Mouse (Mus musculus) G1E (cell line): Measurements from ENCODE around the gene Akt1s1. TPM values are rescaled to one million over a fixed set of nuclear protein-coding genes. Genes with fewer than 3 reads are reported as not detected.

ENCODE experiments used
- ATAC-seq: 2 replicates; pipeline ENCODE4 v1.8.0; 2016; ENCODE audit warnings: mild to moderate bottlenecking; ENCODE audit not compliant: insufficient number of reproducible peaks, poor library complexity, low FRiP score, severe bottlenecking; ENCODE audit errors: extremely low read depth
- DNase-seq: peaks from one replicate; pipeline ENCODE4 v3.0.0; 2012; ENCODE audit warnings: low spot score
- H3K27me3 ChIP-seq: 2 replicates; pipeline ENCODE4 v1.6.1; 2012; ENCODE audit warnings: mild to moderate bottlenecking, low read length, inconsistent platforms; ENCODE audit not compliant: insufficient read depth
- H3K36me3 ChIP-seq: replicated peaks from 2 replicates; pipeline ENCODE3; 2012; ENCODE audit warnings: mild to moderate bottlenecking, inconsistent platforms
- H3K4me1 ChIP-seq: 2 replicates; pipeline ENCODE4 v1.6.1; 2012; ENCODE audit warnings: low read depth, low read length, inconsistent platforms, mixed read lengths; ENCODE audit not compliant: insufficient read depth
- H3K4me3 ChIP-seq: 2 replicates; pipeline ENCODE4 v1.5.1; 2012; ENCODE audit warnings: low read depth, mild to moderate bottlenecking, inconsistent platforms, low read length, moderate library complexity, mixed read lengths
- H3K9me3 ChIP-seq: replicated peaks from 2 replicates; pipeline ENCODE4 v1.6.1; 2012; ENCODE audit warnings: inconsistent platforms
- CTCF ChIP-seq: IDR thresholded peaks from 2 replicates; pipeline ENCODE4 v1.5.1; 2012; ENCODE audit warnings: low read depth, low read length, inconsistent platforms, mixed read lengths
- GATA1 ChIP-seq: IDR thresholded peaks from 2 replicates; pipeline ENCODE4 v1.6.1; 2012; ENCODE audit warnings: borderline replicate concordance, low read length, inconsistent platforms, mixed read lengths
- GATA2 ChIP-seq: IDR thresholded peaks from 2 replicates; pipeline ENCODE4 v1.6.1; 2012; ENCODE audit warnings: low read depth, low read length, inconsistent platforms, borderline replicate concordance
- POLR2AphosphoS5 ChIP-seq: IDR thresholded peaks from 2 replicates; pipeline ENCODE4 v1.6.1; 2012; ENCODE audit warnings: low read depth, low read length, inconsistent platforms; ENCODE audit not compliant: insufficient replicate concordance
- TAL1 ChIP-seq: conservative IDR thresholded peaks from 2 replicates; pipeline ENCODE4 v1.6.1; 2012; ENCODE audit warnings: low read depth, low read length, inconsistent platforms, mixed read lengths
- polyA plus RNA-seq: library from polyadenylated mRNA; stranded (reverse); fragments of >175 nt; gene quantifications from 2 replicates; pipeline ENCODE4 v1.2.3, GENCODE M21; 2012
- total RNA-seq, 2 experiments: library from RNA; stranded (forward) in 1 of 2; stranded (reverse) in 1 of 2; fragments of 200-1000 nt in 1 of 2; fragments of >200 nt in 1 of 2; fragmentation: Nextera tagmentation in 1 of 2; gene quantifications; 2 replicates each; pipeline ENCODE4 v1.2.3; 2014 to 2017

Akt1s1 gene
- total and polyA plus RNA-seq, 3 experiments = 13.3 to 290 (median 23.7) TPM

GRCm38 (mm10) chr7:44836423-44837053 lies 12.3 kb upstream of the Akt1s1 start:
- H3K9me3 ChIP-seq = peaks cover 14% of the 10 kb centered on the region
- DNase-seq (no peak), ATAC-seq (no peak)
- no peaks in the 10 kb centered on the region for H3K27me3 ChIP-seq
- no peak for TF ChIP-seq CTCF
- no peak for TF ChIP-seq TAL1
- TF ChIP-seq GATA1 = no peak
- no peak for TF ChIP-seq GATA2
- 0 out of 2 replicates have a peak, but pooled peaks have one; percentile 26 for TF ChIP-seq POLR2AphosphoS5
- H3K4me3 ChIP-seq = no peak overlapping the region
- peaks cover 37% of the 10 kb centered on the region for H3K4me1 ChIP-seq
- H3K36me3 ChIP-seq = peaks cover 94% of the 10 kb centered on the region

- peaks cover 33% of the 10 kb centered on the region for H3K4me1 ChIP-seq
- no peak overlapping the region for H3K4me3 ChIP-seq
Observed at GRCm38 (mm10) chr7:44838073-44838472, 10.7 kb upstream of the Akt1s1 start.

GRCm38 (mm10) chr7:44839171-44839490 lies 9.7 kb upstream of the Akt1s1 start:
- ATAC-seq (no peak), DNase-seq (no peak)
- Histone ChIP-seq H3K36me3 (peaks cover 100% of the 10 kb centered on the region), H3K27me3 (no peaks in the 10 kb centered on the region), H3K9me3 (peaks cover 14% of the 10 kb centered on the region), H3K4me1 (peaks cover 38% of the 10 kb centered on the region), H3K4me3 (no peak overlapping the region; the same call in 1 of the 2 replicates)
- TF ChIP-seq TAL1 (no peak), GATA1 (no peak), POLR2AphosphoS5 (no peak), CTCF (no peak), GATA2 (no peak)

More at GRCm38 (mm10) chr7:44838073-44838472, 10.7 kb upstream of the Akt1s1 start:
- H3K27me3 ChIP-seq = no peaks in the 10 kb centered on the region
- DNase-seq (no peak), ATAC-seq (no peak)
- peaks cover 14% of the 10 kb centered on the region for H3K9me3 ChIP-seq
- TF ChIP-seq POLR2AphosphoS5 (no peak), CTCF (no peak), TAL1 (no peak), GATA1 (no peak), GATA2 (no peak)
- peaks cover 97% of the 10 kb centered on the region for H3K36me3 ChIP-seq

GRCm38 (mm10) chr7:44839491-44840191 lies 9.2 kb upstream of the Akt1s1 start:
- TF ChIP-seq CTCF (no peak), GATA1 (no peak), POLR2AphosphoS5 (no peak), GATA2 (no peak), TAL1 (no peak)
- H3K27me3 ChIP-seq = no peaks in the 10 kb centered on the region
- peak overlapping the region; percentile 31; the same call in 1 of the 2 replicates for H3K4me3 ChIP-seq
- peaks cover 38% of the 10 kb centered on the region for H3K4me1 ChIP-seq
- ATAC-seq (no peak), DNase-seq (no peak)
- H3K9me3 ChIP-seq = peaks cover 14% of the 10 kb centered on the region
- H3K36me3 ChIP-seq = peaks cover 100% of the 10 kb centered on the region

- H3K4me1 ChIP-seq = peaks cover 37% of the 10 kb centered on the region
- H3K4me3 ChIP-seq = no peak overlapping the region
Observed at GRCm38 (mm10) chr7:44840426-44840825, 8.4 kb upstream of the Akt1s1 start.

GRCm38 (mm10) chr7:44841825-44842463 lies 6.8 kb upstream of the Akt1s1 start:
- TF ChIP-seq GATA2 = no peak
- no peak for TF ChIP-seq CTCF
- no peak for TF ChIP-seq GATA1
- TF ChIP-seq POLR2AphosphoS5 = no peak; the same call in 1 of the 2 replicates
- TF ChIP-seq TAL1 = no peak
- Histone ChIP-seq H3K27me3 (no peaks in the 10 kb centered on the region), H3K36me3 (peaks cover 100% of the 10 kb centered on the region), H3K9me3 (peaks cover 14% of the 10 kb centered on the region), H3K4me3 (no peak overlapping the region), H3K4me1 (peaks cover 31% of the 10 kb centered on the region)
- DNase-seq (no peak), ATAC-seq (no peak)

More at GRCm38 (mm10) chr7:44840426-44840825, 8.4 kb upstream of the Akt1s1 start:
- Histone ChIP-seq H3K36me3 (peaks cover 100% of the 10 kb centered on the region), H3K9me3 (peaks cover 14% of the 10 kb centered on the region), H3K27me3 (no peaks in the 10 kb centered on the region)
- ATAC-seq (no peak), DNase-seq (no peak)
- TF ChIP-seq GATA2 (no peak), CTCF (no peak), GATA1 (no peak), TAL1 (no peak), POLR2AphosphoS5 (no peak)
